Comparison of ENCODE assay signal across 24 mouse cellular contexts in genomic region chr6:135756075-135756474, GRCm38 (mm10).
"Had no signal": no experiment of that assay in that cellular context is flagged by ENCODE, and none has a peak within 500 bp of the region (broad histone marks: within the 10 kb centered on the region; RNA-seq: fewer than 3 reads in every experiment).

No protein-coding gene starts in this region.

- H3K27ac ChIP-seq: heart, adult 2 months; heart, embryonic 13.5 days; heart, embryonic 15.5 days; hindbrain, embryonic 13.5 days; hindbrain, embryonic 15.5 days; hindbrain, postnatal 0 days; kidney, embryonic 15.5 days; kidney, postnatal 0 days; limb, embryonic 13.5 days; limb, embryonic 15.5 days; liver, embryonic 12.5 days; liver, embryonic 14.5 days had no signal

- ATAC-seq: hindbrain, postnatal 0 days; intestine, embryonic 16.5 days; liver, embryonic 12.5 days had no signal

- DNase-seq: gastrocnemius, postnatal 14 days; gastrocnemius, postnatal 36 days; heart, adult 2 months; heart, postnatal 4 days; kidney, adult 11 months; kidney, adult 2 months; kidney, adult 9 months; kidney, postnatal 14 days; kidney, postnatal 36 days; layer of hippocampus, adult 9-11 months; layer of hippocampus, postnatal 36 days; left cerebral cortex, postnatal 4 days had no signal

- H3K4me3 ChIP-seq: heart, adult 2 months; heart, embryonic 13.5 days; heart, embryonic 15.5 days; hindbrain, embryonic 13.5 days; hindbrain, embryonic 15.5 days; kidney, embryonic 15.5 days; limb, embryonic 13.5 days; limb, embryonic 15.5 days; liver, embryonic 12.5 days had no signal
